Comparison of ENCODE assay signal across 20 mouse cellular contexts in genomic region chr2:73616434-73617057, GRCm38 (mm10). TPM values are rescaled to one million over a fixed set of nuclear protein-coding genes. Genes with fewer than 3 reads are reported as not detected.
A peak's percentile ranks its signal among the peaks of the same experiment; 100 is the strongest.
DNase-seq lines count a peak whose midpoint lies in the region; ATAC-seq and TF ChIP-seq lines count a peak whose summit lies in the region.
"Had no signal": no experiment of that assay in that cellular context is flagged by ENCODE, and none has a peak within 500 bp of the region (broad histone marks: within the 10 kb centered on the region; RNA-seq: fewer than 3 reads in every experiment).

No protein-coding gene starts in this region.

- H3K4me1 ChIP-seq in heart, adult 2 months (ENCODE audit: control insufficient read depth, insufficient read depth, low read length): no peaks in the 10 kb centered on the region
- no peaks in the 10 kb centered on the region for H3K4me1 ChIP-seq in intestine, embryonic 14.5 days (replicated peaks; ENCODE audit: control insufficient read depth, insufficient read depth, low read length)
- peaks cover 22% of the 10 kb centered on the region for H3K4me1 ChIP-seq in limb, embryonic 10.5 days
- no peaks in the 10 kb centered on the region for H3K4me1 ChIP-seq in lung, adult 2 months (ENCODE audit: control insufficient read depth, insufficient read depth, low read length)
- H3K4me1 ChIP-seq: liver, embryonic 13.5 days; neural tube, embryonic 12.5 days; stomach, embryonic 15.5 days had no signal

- no peaks in the 10 kb centered on the region for H3K36me3 ChIP-seq in heart, adult 2 months (ENCODE audit: control insufficient read depth, insufficient read depth, low read length)
- H3K36me3 ChIP-seq in intestine, embryonic 14.5 days (ENCODE audit: control insufficient read depth, insufficient read depth, low read length): peaks cover 15% of the 10 kb centered on the region
- H3K36me3 ChIP-seq in limb, embryonic 10.5 days: peaks cover 67% of the 10 kb centered on the region
- H3K36me3 ChIP-seq: liver, embryonic 13.5 days; stomach, embryonic 15.5 days had no signal

- no peak for TF ChIP-seq POLR2A in heart, adult 2 months (IDR thresholded peaks at IDR 0.05; ENCODE audit: insufficient read depth, low read depth, low read length)
- no peak for TF ChIP-seq POLR2A in lung, adult 2 months (IDR thresholded peaks at IDR 0.05; ENCODE audit: borderline replicate concordance, extremely low read depth, low read depth, low read length)

- no peak for ATAC-seq in intestine, embryonic 14.5 days (replicated peaks; ENCODE audit: low FRiP score, low TSS enrichment, low read depth)
- ATAC-seq: forebrain, embryonic 14.5 days had no signal

- H3K9me3 ChIP-seq in intestine, embryonic 14.5 days (ENCODE audit: control insufficient read depth, low read length): no peaks in the 10 kb centered on the region
- no peaks in the 10 kb centered on the region for H3K9me3 ChIP-seq in limb, embryonic 10.5 days (replicated peaks)
- H3K9me3 ChIP-seq: embryonic facial prominence, embryonic 10.5 days; liver, embryonic 13.5 days; neural tube, embryonic 12.5 days; stomach, embryonic 15.5 days had no signal

- no peak for TF ChIP-seq EP300 in heart, adult 2 months (IDR thresholded peaks at IDR 0.05; ENCODE audit: insufficient read depth, low read depth, low read length)

- no peak overlapping the region for H3K4me3 ChIP-seq in heart, adult 2 months
- H3K4me3 ChIP-seq in layer of hippocampus, adult 2 months: no peak overlapping the region
- H3K4me3 ChIP-seq in intestine, embryonic 14.5 days (ENCODE audit: low read depth, low read length): no peak overlapping the region
- no peak overlapping the region for H3K4me3 ChIP-seq in limb, embryonic 10.5 days
- no peak overlapping the region for H3K4me3 ChIP-seq in lung, adult 2 months (replicated peaks; ENCODE audit: extremely low read depth, low read depth, low read length)
- H3K4me3 ChIP-seq: embryonic facial prominence, embryonic 10.5 days; liver, embryonic 13.5 days; neural tube, embryonic 12.5 days; stomach, embryonic 15.5 days had no signal

- no peak overlapping the region for H3K9ac ChIP-seq in heart, adult 2 months (ENCODE audit: low read depth, low read length)
- H3K9ac ChIP-seq in intestine, embryonic 14.5 days (ENCODE audit: low read length): no peak overlapping the region
- H3K9ac ChIP-seq: liver, embryonic 13.5 days; neural tube, embryonic 12.5 days; stomach, embryonic 15.5 days had no signal

- WGBS in heart, adult 2 months: 88% methylated on average over 17 of the region's 17 CpGs
- WGBS in intestine, embryonic 14.5 days: 84% methylated on average over 17 of the region's 17 CpGs
- 86% methylated on average over 17 of the region's 17 CpGs for WGBS in limb, embryonic 10.5 days
- 80% methylated on average over 17 of the region's 17 CpGs for WGBS in lung, adult 2 months

- no peaks in the 10 kb centered on the region for H3K79me2 ChIP-seq in heart, adult 2 months (replicated peaks; ENCODE audit: control insufficient read depth, insufficient read depth, low read length)

- no peak for TF ChIP-seq CTCF in heart, adult 2 months (IDR thresholded peaks at IDR 0.05)
- TF ChIP-seq CTCF in layer of hippocampus, adult 2 months (conservative IDR thresholded peaks at IDR 0.05): no peak
- TF ChIP-seq CTCF in lung, adult 2 months (IDR thresholded peaks at IDR 0.05; ENCODE audit: insufficient read depth, low read length): no peak

- no peaks in the 10 kb centered on the region for H3K27me3 ChIP-seq in heart, adult 2 months (ENCODE audit: control insufficient read depth, insufficient read depth, low read length)
- H3K27me3 ChIP-seq in intestine, embryonic 14.5 days (replicated peaks; ENCODE audit: control insufficient read depth, insufficient read depth, low read length): no peaks in the 10 kb centered on the region
- H3K27me3 ChIP-seq in limb, embryonic 10.5 days (ENCODE audit: low read depth, poor library complexity, severe bottlenecking): no peaks in the 10 kb centered on the region
- H3K27me3 ChIP-seq: liver, embryonic 13.5 days; neural tube, embryonic 12.5 days; stomach, embryonic 15.5 days had no signal

- peak; percentile 69 for DNase-seq in heart, adult 11 months
- no peak for DNase-seq in heart, adult 2 months
- DNase-seq in layer of hippocampus, adult 2 months (ENCODE audit: low spot score in 2 of 2): no peak
- no peak for DNase-seq in layer of hippocampus, postnatal 14 days (ENCODE audit: low spot score in 2 of 2)
- DNase-seq in intestine, embryonic 14.5 days (ENCODE audit: low spot score): peak; percentile 36
- DNase-seq in limb, embryonic 10.5 days (ENCODE audit: low spot score): no peak
- DNase-seq in lung, adult 2 months: no peak
- no peak for DNase-seq in gastrocnemius, postnatal 36 days
- DNase-seq: adrenal gland, adult 2 months; cerebellum, adult 11-12 months; cerebellum, postnatal 36 days; liver, embryonic 13.5 days; lung, postnatal 14 days; right cerebral cortex, postnatal 14 days had no signal

- H3K27ac ChIP-seq in heart, adult 2 months: no peak overlapping the region
- peak overlapping the region; percentile 80 for H3K27ac ChIP-seq in layer of hippocampus, adult 2 months
- no peak overlapping the region for H3K27ac ChIP-seq in intestine, embryonic 14.5 days (ENCODE audit: low read depth)
- H3K27ac ChIP-seq in limb, embryonic 10.5 days: 0 out of 2 replicates have a peak overlapping the region, but pooled peaks have one; percentile 47
- H3K27ac ChIP-seq: embryonic facial prominence, embryonic 10.5 days; liver, embryonic 13.5 days; neural tube, embryonic 12.5 days; stomach, embryonic 15.5 days had no signal

- intact Hi-C loops in heart, adult 2 months (cut with DNase I): no loop called here
- intact Hi-C loops in gastrocnemius, postnatal 36 days (cut with DNase I): no loop called here

- H3K4me2 ChIP-seq in intestine, embryonic 14.5 days (ENCODE audit: low read length): no peak overlapping the region
- H3K4me2 ChIP-seq: liver, embryonic 13.5 days; neural tube, embryonic 12.5 days; stomach, embryonic 15.5 days had no signal

RNA-seq across cellular contexts. Expression of gene Chrna1, which starts 36.4 kb away (rescaled TPM):
- not detected for total RNA-seq in heart, adult 2 months (2021)
- polyA plus RNA-seq in heart, adult 2 months (2012; rRNA removed): 0.04 TPM in 1 of 2 replicates, not detected in the other
- under 1 TPM; 0.42 to 0.54 TPM for total RNA-seq in layer of hippocampus, adult 2 months (2021)
- under 1 TPM; 0.16 to 0.33 TPM for total RNA-seq in layer of hippocampus, postnatal 14 days (2021)
- polyA plus RNA-seq in intestine, embryonic 14.5 days (2014; fragmentation: Nextera tagmentation; extraction: Ambion mirVana): 0.08 and 0.20 TPM in 2 replicates
- 2.3 and 3.9 TPM in 2 replicates for polyA plus RNA-seq in limb, embryonic 10.5 days (2016; fragmentation: Nextera tagmentation; extraction: Ambion mirVana)
- 0.66 TPM in 1 of 2 replicates, not detected in the other for polyA plus RNA-seq in lung, adult 2 months (2012; rRNA removed)
- 1 to 10 TPM; 6.6 to 6.8 TPM for total RNA-seq in gastrocnemius, postnatal 36 days (2021)
- total RNA-seq: adrenal gland, adult 2 months; hematopoietic stem cell, adult 5-6 weeks had no signal
- polyA plus RNA-seq: spleen, adult 2 months had no signal

Comparison
In these comparisons a context has a peak if more than half of its experiments do, and no peak if none do; other contexts are left out.
1. DNase-seq: peak in heart, adult 11 months (single experiment) and intestine, embryonic 14.5 days (single experiment); none in heart, adult 2 months (0 of 2), layer of hippocampus, adult 2 months (0 of 2), layer of hippocampus, postnatal 14 days (0 of 2), limb, embryonic 10.5 days (single experiment), lung, adult 2 months (single experiment) and gastrocnemius, postnatal 36 days (0 of 2).
2. H3K27ac ChIP-seq: peak in layer of hippocampus, adult 2 months (single experiment) and limb, embryonic 10.5 days (single experiment); none in heart, adult 2 months (single experiment) and intestine, embryonic 14.5 days (single experiment).
3. RNA of gene Chrna1, which starts 36.4 kb away (total RNA-seq): 6.6 to 6.8 TPM in gastrocnemius, postnatal 36 days; 0.42 to 0.54 TPM in layer of hippocampus, adult 2 months, 0.16 to 0.33 TPM in layer of hippocampus, postnatal 14 days and not detected in heart, adult 2 months; every median in the first group is over 4 times any median in the second.